Comparison of ENCODE assay signal across 8 mouse cellular contexts in genomic region chr7:92637021-92637625, GRCm38 (mm10). TPM values are rescaled to one million over a fixed set of nuclear protein-coding genes. Genes with fewer than 3 reads are reported as not detected.
DNase-seq lines count a peak whose midpoint lies in the region; ATAC-seq lines count a peak whose summit lies in the region.

Gene Ankrd42, minus strand, starts transcription at chr7:92637142.

- peaks cover 11% of the 10 kb centered on the region for H3K36me3 ChIP-seq in hindbrain, embryonic 15.5 days

- peak; percentile 89 for DNase-seq in T-cell, adult 2 months (ENCODE audit: low spot score)
- DNase-seq in cerebellum, postnatal 36 days: peak; percentile 89 to 91
- DNase-seq in frontal cortex, postnatal 36 days (ENCODE audit: low spot score in 2 of 2): peak; percentile 88 to 96
- peak; percentile 86 for DNase-seq in left cerebral cortex, adult 11 months (ENCODE audit: low spot score)
- peak; percentile 92 to 94 for DNase-seq in lung, postnatal 4 days
- peak; percentile 87 for DNase-seq in retina, postnatal 7 days (ENCODE audit: low read depth, low spot score)
- DNase-seq in urinary bladder, adult 2 months (ENCODE audit: low spot score): peak; percentile 80

- WGBS in hindbrain, embryonic 15.5 days: under 1% methylated on average over 44 of the region's 44 CpGs

- peaks cover 24% of the 10 kb centered on the region for H3K4me1 ChIP-seq in hindbrain, embryonic 15.5 days (replicated peaks)

- no peaks in the 10 kb centered on the region for H3K9me3 ChIP-seq in hindbrain, embryonic 15.5 days

- peak; percentile 98 for ATAC-seq in hindbrain, embryonic 15.5 days (ENCODE audit: low FRiP score, low read depth)

- peak within 1 kb of the TSS; percentile 79 for H3K4me3 ChIP-seq in hindbrain, embryonic 15.5 days

- no peaks in the 10 kb centered on the region for H3K27me3 ChIP-seq in hindbrain, embryonic 15.5 days

- peak within 1 kb of the TSS; percentile 90 for H3K9ac ChIP-seq in hindbrain, embryonic 15.5 days

- H3K4me2 ChIP-seq in hindbrain, embryonic 15.5 days: peak within 1 kb of the TSS; percentile 96

- H3K27ac ChIP-seq in hindbrain, embryonic 15.5 days (replicated peaks): peak within 1 kb of the TSS; percentile 84

RNA-seq across cellular contexts. Expression of gene Ankrd42, which starts in this region (rescaled TPM):
- polyA plus RNA-seq in hindbrain, embryonic 15.5 days (2015; fragmentation: Nextera tagmentation; extraction: Ambion mirVana): 22.9 and 24.5 TPM in 2 replicates
- polyA plus RNA-seq in urinary bladder, adult 2 months (2012; rRNA removed): 2.4 and 2.5 TPM in 2 replicates

Comparison
In these comparisons a context has a peak if more than half of its experiments do, and no peak if none do; other contexts are left out.
1. Peak in every context shown above with its lines: DNase-seq, ATAC-seq, H3K4me3 ChIP-seq and H3K27ac ChIP-seq.